Mouse (Mus musculus): ENCODE results near the gene C2cd4b.

DNA sequence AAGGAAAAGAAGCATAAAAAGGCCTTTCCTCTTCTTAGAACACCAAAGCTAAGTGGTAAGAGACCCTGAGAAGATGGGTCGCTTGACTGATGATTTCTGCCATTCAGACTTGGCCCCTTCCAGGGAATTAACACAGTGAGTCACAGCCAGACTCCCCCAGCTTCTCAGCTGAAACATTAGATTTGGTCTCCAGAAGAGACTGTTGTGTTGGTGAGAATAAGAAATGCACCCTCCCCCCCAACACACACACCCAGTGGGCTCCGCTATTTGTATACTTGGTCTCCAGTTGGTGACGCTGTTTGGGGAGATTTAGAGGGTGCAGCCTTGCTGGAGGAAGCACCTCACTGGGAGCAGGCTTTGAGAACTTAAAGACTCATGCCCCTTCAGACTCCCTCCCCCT, 39.1 kb upstream of the C2cd4b start:
- TF ChIP-seq POLR2A (IDR thresholded peaks at IDR 0.05; ENCODE audit: extremely low read depth, insufficient read depth, low read length): no peak
- no peak for TF ChIP-seq CTCF (IDR thresholded peaks at IDR 0.05; ENCODE audit: extremely low read depth, insufficient read depth, low read length)

Data from cortical plate, adult 2 months (tissue).